Mouse (Mus musculus) gastrocnemius, adult 8-10 months (tissue): ENCODE data around the gene Katna1. TPM values are rescaled to one million over a fixed set of nuclear protein-coding genes. Genes with fewer than 3 reads are reported as not detected.

Experiments
- DNase-seq, 2 experiments: peaks; one replicate each; pipeline ENCODE4 v3.0.0; 2022; ENCODE audit warnings: low spot score in 2 of 2
- total RNA-seq, 4 experiments: library from RNA; stranded (reverse); gene quantifications; 2 replicates each; pipeline ENCODE4 v1.2.4; 2022

The Katna1 gene
- total RNA-seq, 4 experiments from 2014 or later, result 11.4 to 13.8 (median 11.9) TPM

GRCm38 (mm10) chr10:7779751-7780237 is 54.0 kb downstream of the Katna1 start:
- no peak for DNase-seq

GRCm38 (mm10) chr10:7780238-7781176 is 54.7 kb downstream of the Katna1 start:
- peak; percentile 50 to 82 for DNase-seq

- DNase-seq, result no peak
These were observed 55.4 kb downstream of the Katna1 start for GRCm38 (mm10) chr10:7781214-7781613.

GRCm38 (mm10) chr10:7787319-7787718 is 61.5 kb downstream of the Katna1 start:
- DNase-seq, result no peak

- DNase-seq, result no peak
These were observed 66.5 kb downstream of the Katna1 start for GRCm38 (mm10) chr10:7792254-7792750.

GRCm38 (mm10) chr10:7792751-7793385 is 67.1 kb downstream of the Katna1 start, which contains the start of the genes Ginm1 and Ppil4:
Ginm1 (minus strand) TSS chr10:7792824.
Ppil4 (plus strand) TSS chr10:7792891.
- DNase-seq, result peak; percentile 69 to 85

GRCm38 (mm10) chr10:7801258-7801657 is 75.5 kb downstream of the Katna1 start:
- no peak for DNase-seq

GRCm38 (mm10) chr10:7802519-7803140 is 76.8 kb downstream of the Katna1 start:
- no peak for DNase-seq

GRCm38 (mm10) chr10:7809937-7810336 is 84.1 kb downstream of the Katna1 start:
- DNase-seq, result no peak

Other genes with a start within 250 kb of the Katna1 start
- 1 to 10 TPM in 3 of 4 experiments, under 1 TPM in 1; 0.99 to 1.3 (median 1.1) TPM for gene Lrp11, start 136.2 kb upstream of the Katna1 start, total RNA-seq
- 1 to 10 TPM; 5.4 to 6.5 (median 5.7) TPM for gene Nup43, start 58.5 kb upstream of the Katna1 start, total RNA-seq
- gene Pcmt1, start 44.9 kb upstream of the Katna1 start, total RNA-seq, result 100 to 1,000 TPM; 111 to 131 (median 116) TPM
- gene Lats1, start 44.8 kb upstream of the Katna1 start, total RNA-seq, result 10 to 100 TPM in 3 of 4 experiments, 1 to 10 TPM in 1; 9.4 to 11.4 (median 10.3) TPM
- 100 to 1,000 TPM; 102 to 111 (median 105) TPM for gene Ginm1, start 66.8 kb downstream of the Katna1 start, total RNA-seq
- gene Ppil4, start 66.9 kb downstream of the Katna1 start, total RNA-seq, result 10 to 100 TPM in 2 of 4 experiments, 1 to 10 TPM in 2; 7.9 to 10.6 (median 9.8) TPM
- under 1 TPM in 1 of 4 experiments, not detected in 3; 0.07 TPM for gene Zc3h12d, start 106.5 kb downstream of the Katna1 start, total RNA-seq
- gene Tab2, start 230.2 kb downstream of the Katna1 start, total RNA-seq, result 100 to 1,000 TPM; 105 to 120 (median 107) TPM